Mouse (Mus musculus): ENCODE data around the gene Gm39653. TPM values are rescaled to one million over a fixed set of nuclear protein-coding genes. Genes with fewer than 3 reads are reported as not detected.

Gm39653 gene
- total RNA-seq, 2 experiments from 2014 or later, result not detected

Other genes starting within 250 kb of the Gm39653 start
- 1 to 10 TPM; 1.1 to 2.5 TPM for gene Adam23, start 170.1 kb upstream of the Gm39653 start, total RNA-seq (2021)
- gene Dytn, start 71.0 kb downstream of the Gm39653 start, total RNA-seq (2021), result not detected
- not detected for gene Mdh1b, start 114.3 kb downstream of the Gm39653 start, total RNA-seq (2021)
- gene Fastkd2, start 114.6 kb downstream of the Gm39653 start, total RNA-seq (2021), result 10 to 100 TPM; 26.3 to 31.9 TPM
- not detected for gene 4933402D24Rik, start 153.3 kb downstream of the Gm39653 start, total RNA-seq (2021)

Data from heart, postnatal 4 days (tissue).